Mouse (Mus musculus) duodenum, adult 2 months (tissue): ENCODE data around the gene AI837181. TPM values are rescaled to one million over a fixed set of nuclear protein-coding genes. Genes with fewer than 3 reads are reported as not detected.

Experiments used
- polyA plus RNA-seq: library from polyadenylated mRNA; depleted of rRNA; stranded (reverse); fragments of >200 nt; gene quantifications from 2 replicates; pipeline ENCODE4 v1.2.3, GENCODE M21; 2012; ENCODE audit warnings: low replicate concordance; rRNA removed

The AI837181 gene
- 53.5 and 90.2 TPM in 2 replicates for polyA plus RNA-seq

DNA sequence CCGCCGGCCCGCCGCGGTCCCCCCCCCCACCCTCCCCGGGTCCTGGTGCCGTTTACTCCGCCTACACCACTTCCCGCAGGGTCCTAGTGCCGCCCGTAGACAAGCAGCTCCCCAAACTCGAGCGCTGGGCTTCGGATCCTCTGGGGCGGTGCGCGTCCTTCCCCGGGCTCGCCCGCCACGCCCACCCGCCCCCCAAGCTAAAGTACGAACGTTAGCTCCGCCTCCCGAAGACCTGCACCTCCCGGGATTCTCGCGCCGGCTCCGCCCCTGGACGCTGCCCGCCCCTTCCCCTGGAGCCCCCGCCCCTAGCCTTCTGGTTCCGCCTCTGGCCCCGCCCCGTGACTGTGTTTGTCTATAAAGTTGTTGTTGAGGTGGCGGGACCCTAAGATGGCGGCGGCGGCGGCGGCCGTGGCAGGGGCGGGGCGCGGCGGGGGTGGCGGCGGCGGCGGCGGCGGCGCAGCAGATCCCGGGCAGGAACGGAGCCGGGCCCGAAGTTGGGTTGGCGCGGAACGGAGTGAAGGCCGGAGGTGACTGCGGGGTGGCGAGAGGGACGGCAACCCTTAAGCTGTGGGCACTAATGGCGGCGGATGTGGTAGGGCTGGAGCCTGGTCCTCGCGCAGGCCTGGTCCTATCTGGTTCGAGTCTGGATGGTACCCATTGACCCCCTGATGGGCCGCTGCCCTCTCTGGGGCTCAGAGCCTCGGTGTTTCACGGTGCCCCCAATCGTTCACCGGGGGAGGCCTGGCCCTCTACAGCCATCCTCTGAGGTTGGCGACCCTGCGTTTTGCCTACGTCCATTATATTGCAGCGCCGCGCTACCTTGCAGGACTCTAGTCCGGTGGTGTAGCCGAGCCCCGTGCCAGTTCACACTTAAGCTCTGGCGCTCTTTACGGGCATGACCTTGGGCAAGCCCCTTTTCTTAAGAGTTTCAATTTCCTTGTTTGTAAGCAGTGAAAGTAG is at the start of gene AI837181, which contains the start of gene Drap1:
TSS of gene AI837181 (plus strand) at position 363 of the 960 bp plus-strand sequence.
TSS of gene Drap1 (minus strand) at position 198 of the 960 bp plus-strand sequence.

DNA sequence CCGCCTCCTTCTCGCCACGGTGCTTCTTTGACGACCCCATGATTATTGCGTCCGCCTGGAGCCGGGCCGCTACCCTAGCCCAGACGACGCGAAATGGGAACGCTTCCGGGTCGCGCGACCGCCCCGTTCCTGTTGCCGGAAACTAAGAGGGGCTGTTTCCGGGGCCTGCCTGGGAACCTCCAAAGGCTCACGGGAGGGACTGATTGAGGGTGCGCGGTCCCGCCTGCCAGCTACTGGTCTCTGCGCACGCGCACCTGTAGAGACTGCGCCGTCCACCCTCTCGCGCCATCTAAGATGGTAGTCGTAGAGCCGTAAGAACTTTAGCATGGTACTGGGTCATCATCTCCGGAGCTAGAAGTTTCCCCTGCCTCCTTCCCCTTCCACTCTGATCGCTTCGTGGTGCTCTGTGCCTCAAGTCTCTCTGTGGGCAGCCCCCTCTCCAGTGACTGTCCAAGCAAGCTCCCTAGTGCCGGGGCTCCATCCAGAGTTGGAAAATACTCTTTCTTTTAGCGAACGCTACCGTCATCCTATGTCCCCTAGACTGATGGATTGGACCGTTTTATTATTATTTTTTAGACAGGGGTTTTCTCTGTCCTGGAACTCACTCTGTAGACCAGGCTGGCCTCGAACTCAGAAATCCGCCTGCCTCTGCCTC is 36.2 kb upstream of the AI837181 start, which contains the start of gene Sart1:
TSS of gene Sart1 (minus strand) at position 116 of the 655 bp plus-strand sequence.

DNA sequence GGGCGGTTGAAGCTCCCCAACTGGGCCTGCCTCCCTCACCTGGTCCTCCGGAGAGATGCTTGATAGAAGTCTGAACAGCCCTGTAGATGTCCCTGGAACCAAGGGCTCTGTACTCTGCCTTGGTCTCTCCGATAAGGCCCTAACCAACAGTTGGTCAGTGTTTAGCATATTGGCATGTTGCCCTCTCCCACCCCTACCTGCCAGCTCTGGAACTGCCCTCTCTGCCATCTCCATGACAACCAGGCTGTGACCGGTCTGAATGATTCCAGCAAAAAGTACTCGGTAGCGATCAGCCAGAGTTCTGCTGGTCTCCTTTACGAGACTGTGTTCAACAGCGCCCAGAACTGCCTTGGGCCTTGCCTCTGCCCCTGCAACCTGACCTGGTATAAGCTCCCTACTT is 22.7 kb upstream of the AI837181 start, which contains the start of gene Tsga10ip:
TSS of gene Tsga10ip (minus strand) at position 234 of the 400 bp plus-strand sequence.

DNA sequence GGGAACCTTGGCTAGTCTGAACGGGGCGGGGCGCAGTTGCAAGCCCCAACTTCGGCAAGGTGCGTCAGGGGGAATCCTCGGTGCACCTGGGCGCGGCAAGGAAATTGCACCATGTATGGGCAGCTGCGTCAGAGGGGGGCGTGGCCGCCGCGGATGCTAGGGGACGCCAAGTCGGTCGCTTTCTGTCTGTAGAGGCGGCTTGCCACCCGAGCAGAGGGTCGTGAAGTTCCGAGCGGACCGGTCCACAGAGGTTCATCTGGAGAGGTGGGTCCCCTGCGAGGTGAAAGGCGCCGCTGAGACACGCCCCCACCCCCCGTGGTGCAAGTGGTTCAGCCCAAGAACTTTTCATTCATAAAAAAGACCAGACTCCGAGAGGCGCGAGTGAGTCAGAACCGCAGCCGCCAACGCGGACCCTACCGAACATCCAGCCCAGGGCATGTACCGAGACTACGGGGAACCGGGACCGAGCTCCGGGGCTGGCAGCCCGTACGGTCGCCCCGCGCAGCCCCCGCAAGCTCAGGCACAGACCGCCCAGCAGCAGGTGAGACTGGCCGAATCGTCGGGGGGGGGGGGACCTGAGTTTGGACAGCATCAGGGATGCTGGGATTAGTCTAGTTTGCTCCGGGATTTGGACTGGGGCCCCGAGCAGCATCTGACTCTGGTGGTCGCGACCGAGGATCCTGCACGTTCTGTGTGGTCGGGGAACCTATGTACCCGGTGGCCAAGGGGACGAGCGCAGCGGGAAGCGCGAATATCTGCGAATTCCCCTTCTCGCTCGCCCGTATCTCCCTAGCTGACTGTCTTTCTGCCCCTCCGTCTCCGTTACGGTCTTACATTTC is 22.8 kb downstream of the AI837181 start, which contains the start of gene Fosl1:
TSS of gene Fosl1 (plus strand) at position 33 of the 839 bp plus-strand sequence.

DNA sequence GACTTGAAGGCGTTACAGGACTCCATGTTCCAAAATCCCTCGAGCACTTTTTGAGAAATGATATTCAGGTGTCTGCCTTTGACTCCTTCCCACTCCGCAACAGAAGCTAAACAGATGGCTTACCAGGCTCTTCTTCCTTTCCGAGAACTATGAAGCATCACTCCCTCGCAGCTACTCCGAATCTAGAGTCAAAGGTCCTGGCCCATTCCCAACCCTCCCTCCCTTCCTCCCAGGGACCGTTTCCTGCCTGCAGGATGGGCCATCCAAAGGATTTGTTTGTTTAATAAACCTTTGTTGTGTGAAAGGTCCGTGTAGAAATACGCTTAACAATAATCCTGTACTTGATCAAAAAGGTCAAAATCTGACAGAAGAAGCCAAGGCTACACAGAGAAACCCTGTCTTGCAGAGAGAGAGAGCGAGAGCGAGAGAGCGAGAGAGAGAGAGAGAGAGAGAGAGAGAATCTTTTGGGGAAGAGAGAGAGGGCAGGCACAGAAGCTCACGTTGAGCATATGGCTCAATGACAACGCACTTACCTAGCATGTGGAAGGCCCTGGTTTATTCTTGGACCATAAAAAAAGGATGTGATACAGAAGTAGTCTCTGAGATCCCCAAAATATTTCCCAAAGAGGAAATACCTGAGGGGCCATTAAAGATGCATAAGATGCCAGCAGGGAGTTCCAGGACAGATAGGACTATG is 33.0 kb downstream of the AI837181 start, which contains the start of gene Ccdc85b:
TSS of gene Ccdc85b (minus strand) at position 149 of the 697 bp plus-strand sequence.

DNA sequence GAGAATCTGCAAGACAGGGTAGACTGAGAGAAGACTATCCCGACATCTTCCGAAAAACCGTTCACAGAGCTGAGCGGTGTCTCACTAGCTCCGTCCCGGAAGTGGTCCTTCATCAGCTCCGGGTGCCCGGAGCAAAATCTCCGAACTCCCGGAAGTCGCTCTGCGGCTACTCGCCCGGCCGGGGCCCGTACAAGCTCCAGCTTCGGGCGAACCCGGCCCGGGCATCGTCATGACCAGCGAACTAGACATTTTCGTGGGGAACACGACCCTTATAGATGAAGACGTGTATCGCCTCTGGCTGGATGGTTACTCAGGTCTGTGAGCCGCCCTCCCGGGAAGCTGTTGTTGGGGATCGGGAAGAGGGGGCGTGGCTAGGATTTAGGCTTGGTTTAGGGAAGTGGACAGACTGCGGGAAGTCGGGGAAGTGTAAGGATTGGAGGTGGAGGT is 35.5 kb downstream of the AI837181 start, which contains the start of gene Fibp:
TSS of gene Fibp (plus strand) at position 151 of the 447 bp plus-strand sequence.

DNA sequence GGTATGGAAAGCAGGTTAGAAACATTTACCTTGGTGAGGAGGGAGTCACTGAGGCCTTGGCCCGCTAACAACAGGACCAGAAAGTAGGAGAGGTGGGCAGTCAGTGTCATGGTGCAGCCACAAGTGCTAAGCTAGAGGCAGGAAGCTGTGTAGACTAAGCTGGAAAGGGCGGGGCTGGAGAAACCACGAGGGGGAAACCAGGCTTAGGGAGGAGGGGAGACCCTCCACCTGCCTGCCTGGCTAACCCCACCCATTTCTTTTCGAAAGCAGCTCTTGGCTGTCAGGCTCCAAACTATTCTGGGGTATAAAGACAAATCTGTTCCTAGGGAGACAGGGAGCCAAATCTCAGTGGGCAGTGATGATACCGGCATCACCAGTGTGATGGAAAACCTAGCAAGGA is 43.4 kb downstream of the AI837181 start, which contains the start of gene Ctsw:
TSS of gene Ctsw (minus strand) at position 134 of the 400 bp plus-strand sequence.

DNA sequence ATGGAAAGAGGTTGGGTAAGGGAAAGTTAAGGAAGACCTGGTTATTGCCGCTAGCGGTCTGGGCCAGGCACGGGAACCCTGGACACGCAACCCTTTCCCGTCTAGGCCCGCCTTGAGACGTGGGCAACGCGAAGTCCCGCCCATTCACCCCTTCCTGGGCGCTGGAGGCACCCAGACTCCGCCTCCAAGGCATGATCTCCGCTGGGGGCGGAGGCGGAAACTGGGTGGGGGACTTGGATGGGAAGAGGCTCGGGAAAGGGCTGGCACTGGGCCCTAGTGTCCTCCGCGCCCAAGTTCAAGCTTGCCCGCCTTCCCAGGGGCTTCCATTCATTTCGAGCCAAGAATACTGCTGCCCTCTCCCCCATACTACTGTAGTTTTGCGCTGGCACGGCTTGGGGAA is 48.8 kb downstream of the AI837181 start, which contains the start of gene Efemp2:
TSS of gene Efemp2 (plus strand) at position 235 of the 400 bp plus-strand sequence.

Other genes with a start within 250 kb of the AI837181 start
- 6.7 and 7.8 TPM in 2 replicates for gene Pacs1, start 152.0 kb upstream of the AI837181 start, polyA plus RNA-seq
- 86.5 and 99.5 TPM in 2 replicates for gene Sf3b2, start 129.7 kb upstream of the AI837181 start, polyA plus RNA-seq
- 0.08 TPM in 1 of 2 replicates, not detected in the other for gene Gal3st3, start 126.8 kb upstream of the AI837181 start, polyA plus RNA-seq
- not detected in 2 replicates for gene Catsper1, start 89.4 kb upstream of the AI837181 start, polyA plus RNA-seq
- 775 and 1,382 TPM in 2 replicates for gene Cst6, start 75.6 kb upstream of the AI837181 start, polyA plus RNA-seq
- 22.1 and 39.9 TPM in 2 replicates for gene Eif1ad, start 58.4 kb upstream of the AI837181 start, polyA plus RNA-seq
- gene Banf1, start 58.0 kb upstream of the AI837181 start, polyA plus RNA-seq, result 134 and 143 TPM in 2 replicates
- 4.2 and 12.1 TPM in 2 replicates for gene Sart1, start 36.4 kb upstream of the AI837181 start, polyA plus RNA-seq
- gene Tsga10ip, start 22.6 kb upstream of the AI837181 start, polyA plus RNA-seq, result 0.38 and 5.1 TPM in 2 replicates
- gene Drap1, start 165 bp upstream of the AI837181 start, polyA plus RNA-seq, result 75.9 and 95.8 TPM in 2 replicates
- gene Fosl1, start 22.4 kb downstream of the AI837181 start, polyA plus RNA-seq, result 0.43 and 3.2 TPM in 2 replicates
- 3.0 and 4.1 TPM in 2 replicates for gene Ccdc85b, start 32.8 kb downstream of the AI837181 start, polyA plus RNA-seq
- 77.1 and 157 TPM in 2 replicates for gene Fibp, start 35.5 kb downstream of the AI837181 start, polyA plus RNA-seq
- 3.0 and 8.9 TPM in 2 replicates for gene Ctsw, start 43.4 kb downstream of the AI837181 start, polyA plus RNA-seq
- 24.2 and 26.7 TPM in 2 replicates for gene Efemp2, start 48.8 kb downstream of the AI837181 start, polyA plus RNA-seq
- 24.4 and 30.3 TPM in 2 replicates for gene Mus81, start 63.3 kb downstream of the AI837181 start, polyA plus RNA-seq
- 354 and 628 TPM in 2 replicates for gene Cfl1, start 65.3 kb downstream of the AI837181 start, polyA plus RNA-seq
- gene 1700020D05Rik, start 78.6 kb downstream of the AI837181 start, polyA plus RNA-seq, result 0.19 TPM in 1 of 2 replicates, not detected in the other
- gene Snx32, start 85.4 kb downstream of the AI837181 start, polyA plus RNA-seq, result 2.3 and 3.4 TPM in 2 replicates
- gene Ovol1, start 135.5 kb downstream of the AI837181 start, polyA plus RNA-seq, result 50.7 and 55.8 TPM in 2 replicates
- gene Ap5b1, start 142.9 kb downstream of the AI837181 start, polyA plus RNA-seq, result 27.3 and 37.3 TPM in 2 replicates
- gene Rnaseh2c, start 176.7 kb downstream of the AI837181 start, polyA plus RNA-seq, result 55.0 and 64.6 TPM in 2 replicates
- gene Kat5, start 185.1 kb downstream of the AI837181 start, polyA plus RNA-seq, result 28.1 and 29.4 TPM in 2 replicates
- 63.4 and 69.8 TPM in 2 replicates for gene Rela, start 212.3 kb downstream of the AI837181 start, polyA plus RNA-seq
- 31.8 and 39.3 TPM in 2 replicates for gene Sipa1, start 238.6 kb downstream of the AI837181 start, polyA plus RNA-seq